Mouse (Mus musculus) limb, embryonic 14.5 days (tissue): ENCODE results near the gene Sla2. TPM values are rescaled to one million over a fixed set of nuclear protein-coding genes. Genes with fewer than 3 reads are reported as not detected.

Experiments
- ATAC-seq: fragments of 200-750 bp; cut with Nextera tagmentation; 2 replicates; pipeline ENCODE4 v1.8.0; 2017; ENCODE audit warnings: low read depth, moderate number of reproducible peaks, moderate TSS enrichment; ENCODE audit not compliant: low FRiP score
- DNase-seq: peaks from one replicate; pipeline ENCODE4 v3.0.0-alpha.2; 2015; ENCODE audit warnings: low spot score
- H3K27ac ChIP-seq: fragments of 300-500 bp; sonication (generic); replicated peaks from 2 replicates; pipeline ENCODE4 v1.5.1; 2014; ENCODE audit warnings: low read depth, mild to moderate bottlenecking, low read length, moderate library complexity, mixed read lengths
- H3K27me3 ChIP-seq: fragments of 300-500 bp; sonication (generic); 2 replicates; pipeline ENCODE4 v1.6.1; 2014; ENCODE audit warnings: low read length, mixed read lengths; ENCODE audit not compliant: control insufficient read depth, insufficient read depth
- H3K36me3 ChIP-seq: fragments of 300-500 bp; sonication (generic); 2 replicates; pipeline ENCODE4 v1.6.1; 2014; ENCODE audit warnings: mild to moderate bottlenecking, low read length, moderate library complexity, mixed read lengths; ENCODE audit not compliant: control insufficient read depth, insufficient read depth
- H3K4me1 ChIP-seq: fragments of 300-500 bp; sonication (generic); 2 replicates; pipeline ENCODE4 v1.6.1; 2014; ENCODE audit warnings: antibody characterized with exemption, low read length, mixed read lengths; ENCODE audit not compliant: control insufficient read depth, insufficient read depth
- H3K4me2 ChIP-seq: fragments of 300-500 bp; sonication (generic); replicated peaks from 2 replicates; pipeline ENCODE4 v1.6.1; 2014; ENCODE audit warnings: low read depth, mild to moderate bottlenecking, low read length, moderate library complexity; ENCODE audit not compliant: severe bottlenecking
- H3K4me3 ChIP-seq: fragments of 300-500 bp; sonication (generic); replicated peaks from 2 replicates; pipeline ENCODE4 v1.5.1; 2014; ENCODE audit warnings: low read length
- H3K9ac ChIP-seq: fragments of 300-500 bp; sonication (generic); 2 replicates; pipeline ENCODE4 v1.6.1; 2014; ENCODE audit warnings: mild to moderate bottlenecking, low read depth, low read length, moderate library complexity; ENCODE audit not compliant: severe bottlenecking
- H3K9me3 ChIP-seq: fragments of 300-500 bp; sonication (generic); 2 replicates; pipeline ENCODE4 v1.6.1; 2016; ENCODE audit warnings: low read length; ENCODE audit not compliant: control insufficient read depth
- POLR2A ChIP-seq: fragments of 200-500 bp; IDR thresholded peaks from 2 replicates; pipeline ENCODE4 v1.8.0; 2012; ENCODE audit warnings: inconsistent platforms, mild to moderate bottlenecking, moderate library complexity, borderline replicate concordance; ENCODE audit not compliant: insufficient read depth, insufficient read length; ENCODE audit errors: extremely low read depth
- WGBS: fragments of 180-500 bp; shearing (Covaris S2); extraction: QIAGEN DNeasy Blood & Tissue Kit; methylation state at CpG from one replicate; pipeline ENCODE4 v1.1.7; 2014; 5-methylcytosine and 5-hydroxymethylcytosine counted together
- polyA plus RNA-seq, 2 experiments: library from polyadenylated mRNA; depleted of rRNA in 1 of 2; stranded (reverse) in 1 of 2; unstranded in 1 of 2; fragments of >200 nt; fragmentation: Nextera tagmentation in 1 of 2; extraction: Ambion mirVana in 1 of 2; gene quantifications; 2 replicates each; pipeline versions ENCODE4 v1.2.1 to v1.2.3; 2012 to 2014

Gene Sla2
- polyA plus RNA-seq, 2 experiments: 0.15 to 0.26 TPM

DNA sequence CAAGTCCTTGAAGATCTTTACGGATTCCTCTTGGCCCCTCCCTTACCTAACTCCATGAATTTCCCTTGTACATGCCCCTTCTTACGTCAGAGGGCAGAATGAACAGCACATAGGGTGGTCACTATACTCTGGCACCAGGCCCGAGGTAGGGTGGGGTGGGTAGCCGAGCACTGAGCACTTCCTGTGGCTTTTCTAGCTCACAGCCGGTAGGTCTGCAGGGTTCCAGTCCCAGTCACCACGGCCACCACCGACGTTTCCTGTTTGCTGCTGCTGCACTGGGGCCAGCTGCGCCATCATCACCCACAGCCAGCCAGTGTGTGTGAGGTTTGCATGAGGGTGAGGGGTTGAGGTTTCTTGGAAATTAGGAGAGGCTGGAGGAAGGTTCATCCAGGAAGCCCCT, 9.3 kb downstream of the Sla2 start:
- Histone ChIP-seq H3K9me3 (no peaks in the 10 kb centered on the region), H3K4me3 (no peak overlapping the region), H3K36me3 (peaks cover 27% of the 10 kb centered on the region), H3K4me1 (no peaks in the 10 kb centered on the region), H3K9ac (no peak overlapping the region), H3K4me2 (no peak overlapping the region), H3K27ac (no peak overlapping the region), H3K27me3 (no peaks in the 10 kb centered on the region)
- ATAC-seq (no peak), DNase-seq (no peak)
- TF ChIP-seq POLR2A: no peak
- WGBS: 51% methylated on average over 9 of the region's 9 CpGs

DNA sequence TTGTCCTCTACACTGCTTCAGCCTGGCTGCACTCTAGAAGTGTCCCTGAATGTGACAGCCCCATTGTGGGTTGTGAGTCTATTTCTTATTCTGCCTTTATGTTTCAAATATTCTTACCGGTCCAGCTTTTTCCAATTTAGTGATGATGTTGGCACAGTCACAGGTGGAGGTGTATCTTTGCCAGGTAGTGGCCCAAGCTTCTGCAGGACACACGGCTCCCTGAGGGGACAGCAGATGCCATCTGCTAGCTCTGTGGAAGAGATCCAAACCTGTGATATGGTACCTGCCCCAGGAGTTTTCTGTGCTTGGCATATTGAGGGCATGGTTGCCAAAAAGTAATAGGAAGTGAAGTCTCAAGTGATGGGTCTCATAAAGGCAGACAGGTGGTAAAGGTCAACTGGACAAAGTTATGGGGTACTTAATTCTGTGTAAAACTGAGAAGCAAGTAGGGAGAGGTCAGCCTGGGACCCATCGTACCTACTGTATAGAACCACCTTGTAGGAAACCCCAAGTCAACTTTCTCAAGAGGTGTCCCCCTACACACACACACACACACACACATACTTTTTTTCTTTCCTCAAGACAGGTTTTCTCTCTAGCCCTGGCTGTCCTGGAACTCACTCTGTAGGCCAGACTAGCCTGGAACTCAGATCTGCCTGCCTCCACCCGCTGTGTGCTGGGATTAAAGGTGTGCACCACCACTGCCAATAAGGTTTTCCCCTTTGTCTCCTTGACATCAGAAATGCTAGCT, 12.1 kb downstream of the Sla2 start:
- ATAC-seq (no peak), DNase-seq (no peak)
- H3K27ac ChIP-seq: no peak overlapping the region
- H3K27me3 ChIP-seq: no peaks in the 10 kb centered on the region
- no peaks in the 10 kb centered on the region for H3K4me1 ChIP-seq
- TF ChIP-seq POLR2A: no peak
- H3K36me3 ChIP-seq: peaks cover 49% of the 10 kb centered on the region
- WGBS: 91% methylated on average over 4 of the region's 4 CpGs
- no peaks in the 10 kb centered on the region for H3K9me3 ChIP-seq
- no peak overlapping the region for H3K4me3 ChIP-seq
- H3K9ac ChIP-seq: no peak overlapping the region
- no peak overlapping the region for H3K4me2 ChIP-seq

DNA sequence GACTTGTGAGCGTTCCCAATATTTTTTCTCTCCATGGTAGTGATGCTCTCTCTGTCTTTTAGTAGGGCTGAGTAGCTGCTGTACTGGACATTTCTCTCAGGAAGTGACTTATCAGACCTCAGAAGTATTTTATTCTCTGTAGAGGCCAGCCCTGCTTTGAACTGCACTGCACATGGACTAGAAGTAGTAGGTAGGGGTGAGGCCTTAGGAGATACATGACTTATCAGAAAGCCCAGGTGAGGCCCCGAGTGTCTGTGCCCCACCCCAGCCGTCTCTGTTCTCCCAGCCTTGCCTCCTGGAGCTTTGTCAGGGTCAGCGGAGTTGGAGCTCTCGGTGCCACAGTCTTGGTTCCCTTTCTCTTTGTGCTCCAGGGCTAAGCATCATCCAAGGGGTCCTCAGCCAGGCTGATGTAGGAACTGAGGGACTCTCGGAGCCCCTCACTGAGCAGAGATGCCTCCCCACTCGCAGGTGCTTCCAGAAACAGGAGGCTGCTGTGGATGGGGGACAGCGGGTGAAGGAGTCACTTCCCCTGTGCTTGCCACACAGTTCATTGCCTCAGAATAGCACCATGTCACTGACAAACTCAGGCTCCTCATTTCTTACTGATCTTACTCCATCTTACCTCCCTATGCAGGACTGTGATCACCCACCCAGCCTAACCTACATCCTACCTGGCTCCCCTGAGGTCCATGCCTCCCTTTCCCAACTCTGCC, 12.8 kb downstream of the Sla2 start:
- H3K36me3 ChIP-seq: peaks cover 55% of the 10 kb centered on the region
- 94% methylated on average over 8 of the region's 8 CpGs for WGBS
- TF ChIP-seq POLR2A: no peak

DNA sequence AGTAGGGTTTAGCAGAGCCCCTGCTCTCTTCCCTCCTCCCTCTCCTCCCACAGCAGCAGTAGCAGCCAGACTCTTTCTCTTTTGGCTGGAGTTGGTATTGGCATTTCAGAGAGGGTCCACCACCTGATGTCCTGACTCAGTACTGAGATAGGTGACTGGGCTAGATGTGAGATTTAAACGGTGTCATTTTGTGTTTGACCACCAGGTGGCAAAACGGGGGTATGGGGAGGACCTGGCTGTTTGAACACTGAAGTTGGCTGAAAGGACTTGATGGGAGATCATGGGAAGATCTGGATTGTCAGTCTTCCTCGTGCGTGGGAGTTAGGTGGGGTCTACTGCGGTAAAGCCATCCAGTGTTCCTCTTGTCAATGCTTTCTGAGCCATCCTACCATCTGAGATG, 13.4 kb downstream of the Sla2 start:
- no peak overlapping the region for H3K9ac ChIP-seq
- H3K4me3 ChIP-seq: no peak overlapping the region
- no peak overlapping the region for H3K27ac ChIP-seq
- TF ChIP-seq POLR2A: no peak
- H3K4me2 ChIP-seq: no peak overlapping the region
- no peaks in the 10 kb centered on the region for H3K9me3 ChIP-seq
- ATAC-seq: 0 out of 2 replicates have a peak, but pooled peaks have one; percentile 57
- no peaks in the 10 kb centered on the region for H3K27me3 ChIP-seq
- H3K36me3 ChIP-seq: peaks cover 61% of the 10 kb centered on the region
- WGBS: 30% methylated on average over 5 of the region's 5 CpGs
- peak; percentile 53 for DNase-seq
- no peaks in the 10 kb centered on the region for H3K4me1 ChIP-seq

More for the DNA sequence above, 12.8 kb downstream of the Sla2 start:
- H3K4me3 ChIP-seq: no peak overlapping the region
- H3K4me2 ChIP-seq: no peak overlapping the region
- no peaks in the 10 kb centered on the region for H3K27me3 ChIP-seq
- H3K27ac ChIP-seq: no peak overlapping the region
- H3K9me3 ChIP-seq: no peaks in the 10 kb centered on the region
- H3K4me1 ChIP-seq: no peaks in the 10 kb centered on the region
- ATAC-seq (no peak), DNase-seq (no peak)
- no peak overlapping the region for H3K9ac ChIP-seq

DNA sequence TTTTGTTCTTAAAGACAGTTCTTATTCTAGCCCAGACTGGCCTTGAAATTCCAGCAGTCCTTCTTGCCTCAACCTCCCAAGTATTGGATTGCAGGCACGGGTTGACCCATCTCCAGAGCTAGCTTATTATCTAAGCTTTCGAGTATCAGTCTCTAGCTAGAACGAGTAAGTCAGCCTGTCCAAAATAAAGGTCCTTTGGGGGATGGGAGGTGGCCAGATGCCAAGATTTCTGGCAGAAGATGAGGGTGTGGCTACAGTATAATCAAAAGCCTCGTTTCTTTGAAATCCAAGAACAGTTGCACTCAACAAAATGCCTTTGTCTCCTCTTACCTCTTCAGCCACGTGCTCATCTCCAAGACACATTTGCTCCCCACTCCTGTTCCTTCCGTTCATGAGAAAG, 16.5 kb downstream of the Sla2 start:
- Histone ChIP-seq H3K9me3 (no peaks in the 10 kb centered on the region), H3K4me3 (no peak overlapping the region), H3K27ac (no peak overlapping the region), H3K9ac (no peak overlapping the region), H3K4me1 (no peaks in the 10 kb centered on the region), H3K36me3 (peaks cover 87% of the 10 kb centered on the region), H3K4me2 (no peak overlapping the region), H3K27me3 (no peaks in the 10 kb centered on the region)
- 50% methylated on average over 6 of the region's 6 CpGs for WGBS
- peak; percentile 32 for DNase-seq
- TF ChIP-seq POLR2A: no peak
- ATAC-seq: no peak
